Mouse (Mus musculus) CD4-positive helper T cell, adult 2 months (primary cell): ENCODE measurements around the gene Gm14151.
A peak's percentile ranks its signal among the peaks of the same experiment; 100 is the strongest.
"Not testable (repeated sequence)": the region's sequence is repeated elsewhere in the genome, so short reads cannot be mapped to it uniquely, and the experiment has no call there.

Experiments used
- DNase-seq: peaks from one replicate; pipeline ENCODE4 v3.0.0-alpha.2; 2012; ENCODE audit warnings: low read depth, missing footprints, low spot score

Gm14151 gene

DNA sequence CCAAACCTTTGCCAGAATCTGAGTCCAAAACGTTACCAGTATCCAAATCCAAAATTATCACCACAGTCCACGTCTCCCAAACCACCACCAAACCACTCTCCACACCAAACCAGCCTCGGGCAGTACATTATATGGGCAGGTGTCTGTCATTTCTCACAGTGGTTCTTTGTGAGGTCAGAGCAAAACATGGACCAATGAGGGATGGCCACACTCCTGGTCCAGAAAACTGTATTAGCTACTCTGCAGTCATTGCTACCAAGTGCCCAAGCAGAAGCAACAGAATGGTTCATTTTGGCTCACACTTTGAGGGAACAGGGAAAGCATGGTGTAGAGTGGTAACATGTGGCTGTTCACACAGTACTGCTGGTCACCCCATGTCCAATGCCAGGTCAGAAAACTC is at the start of gene Gm14151:
Gene Gm14151 (minus strand): TSS at position 101 of the 400 bp plus-strand sequence.
- not testable (repeated sequence) for DNase-seq

DNA sequence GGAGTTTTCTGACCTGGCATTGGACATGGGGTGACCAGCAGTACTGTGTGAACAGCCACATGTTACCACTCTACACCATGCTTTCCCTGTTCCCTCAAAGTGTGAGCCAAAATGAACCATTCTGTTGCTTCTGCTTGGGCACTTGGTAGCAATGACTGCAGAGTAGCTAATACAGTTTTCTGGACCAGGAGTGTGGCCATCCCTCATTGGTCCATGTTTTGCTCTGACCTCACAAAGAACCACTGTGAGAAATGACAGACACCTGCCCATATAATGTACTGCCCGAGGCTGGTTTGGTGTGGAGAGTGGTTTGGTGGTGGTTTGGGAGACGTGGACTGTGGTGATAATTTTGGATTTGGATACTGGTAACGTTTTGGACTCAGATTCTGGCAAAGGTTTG is 5.8 kb upstream of the Gm14151 start, which contains the start of gene Gm14147:
Gene Gm14147 (plus strand): TSS at position 301 of the 400 bp plus-strand sequence.
- not testable (repeated sequence) for DNase-seq

DNA sequence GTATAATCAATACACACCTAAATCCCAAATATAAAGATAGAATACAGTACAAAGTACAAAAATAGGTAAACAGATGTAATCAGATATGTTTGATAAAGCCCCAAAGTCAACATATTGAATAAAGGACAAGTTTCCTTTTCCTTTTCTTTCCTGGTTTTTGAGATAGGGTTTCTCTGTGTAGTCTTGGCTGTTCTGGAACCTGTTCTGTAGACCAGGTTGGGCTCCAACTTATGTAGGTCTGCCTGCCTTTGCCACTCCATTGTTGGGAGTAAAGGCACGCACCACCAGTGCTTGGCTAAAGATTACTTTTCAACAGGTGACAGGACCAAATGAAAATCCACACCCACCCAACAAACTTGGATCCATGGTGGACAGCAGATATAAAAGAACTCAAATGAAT is 35.5 kb downstream of the Gm14151 start:
- no peak for DNase-seq

DNA sequence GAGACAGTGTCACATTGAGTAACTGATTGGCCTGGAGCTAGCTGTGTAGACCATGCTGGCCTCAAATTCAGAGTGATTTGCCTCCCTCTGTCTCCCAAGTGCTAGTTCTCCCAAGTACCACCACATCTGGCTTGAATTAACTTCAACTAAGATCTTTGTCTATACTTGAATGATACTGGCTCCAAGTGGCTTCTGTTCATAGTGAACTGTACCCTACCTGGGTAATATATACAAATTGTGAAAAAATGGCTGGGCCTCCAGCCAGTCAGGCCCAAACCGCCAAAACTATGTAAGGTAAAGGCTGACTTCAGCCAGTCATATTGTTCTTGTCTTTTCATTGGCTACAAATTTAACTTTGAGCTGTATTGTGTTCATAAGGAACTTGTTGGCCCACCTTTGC is 51.7 kb downstream of the Gm14151 start:
- DNase-seq, result no peak

DNA sequence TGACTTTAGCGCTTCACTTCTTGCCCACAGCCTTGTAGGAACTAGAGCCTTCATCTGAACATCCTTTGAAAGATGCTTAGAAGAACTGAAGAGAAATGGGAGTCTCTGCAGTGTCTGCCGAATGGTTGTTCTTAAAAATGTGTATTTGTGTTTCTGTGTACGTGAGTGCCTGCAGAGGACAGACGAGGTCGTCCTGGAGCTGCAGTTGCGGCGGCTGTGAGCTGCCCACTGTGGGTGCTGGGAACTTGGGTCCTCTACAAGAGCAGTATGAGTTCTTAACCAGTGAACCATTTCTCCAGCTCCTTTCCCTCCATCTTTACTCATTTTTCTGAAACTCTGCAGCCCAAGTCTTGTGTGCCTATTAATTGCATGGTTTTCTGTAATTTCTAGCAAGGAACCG is 52.4 kb downstream of the Gm14151 start:
- DNase-seq, result no peak

DNA sequence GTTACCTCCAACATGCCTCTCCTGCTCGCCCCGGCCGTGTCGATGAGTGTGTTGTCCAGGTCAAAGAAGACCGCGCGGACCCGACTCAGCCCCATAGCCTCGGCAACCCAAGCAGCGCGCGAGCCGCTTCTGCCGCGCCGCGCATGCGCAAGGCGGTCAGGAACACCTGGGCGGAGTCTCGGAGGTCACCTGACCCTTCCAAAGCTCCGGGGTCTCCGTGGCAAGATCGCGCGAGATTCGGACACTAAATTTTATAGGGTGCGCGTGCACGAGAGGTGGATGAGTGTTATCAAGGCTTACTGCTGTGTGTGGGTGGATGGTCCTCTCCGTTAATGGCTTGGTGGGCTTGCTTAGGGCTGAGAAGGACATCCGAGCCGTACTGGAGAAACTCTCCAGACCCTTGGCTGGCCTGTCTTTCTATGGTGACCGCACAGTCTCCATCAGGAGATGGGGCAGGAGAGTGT is 52.9 kb downstream of the Gm14151 start, which contains the start of the genes Ninl and Nanp:
Gene Ninl (minus strand): TSS at position 151 of the 464 bp plus-strand sequence.
Gene Nanp (minus strand): TSS at position 167 of the 464 bp plus-strand sequence.
- peak; percentile 92 for DNase-seq

DNA sequence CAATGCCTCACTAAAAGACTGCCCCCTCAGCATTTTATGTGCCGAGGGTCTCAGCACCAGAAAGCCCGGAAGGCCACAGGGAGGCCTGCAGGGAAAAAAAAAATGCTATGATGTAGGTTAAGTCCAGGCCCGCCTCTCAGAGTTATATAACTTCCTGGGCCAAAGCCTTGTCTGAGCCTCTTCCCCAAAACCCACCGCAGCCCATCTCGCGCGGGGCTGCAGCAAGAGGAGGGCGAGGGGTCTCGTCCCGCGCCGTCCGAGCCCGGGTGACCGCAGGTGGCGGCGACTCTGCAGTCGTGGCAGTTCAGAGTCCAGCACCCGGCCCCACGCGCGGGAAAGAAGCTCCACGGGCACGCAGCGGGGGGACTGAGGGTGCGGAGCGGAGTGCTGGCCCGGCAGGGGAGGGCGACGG is 53.3 kb downstream of the Gm14151 start:
- peak; percentile 65 for DNase-seq

DNA sequence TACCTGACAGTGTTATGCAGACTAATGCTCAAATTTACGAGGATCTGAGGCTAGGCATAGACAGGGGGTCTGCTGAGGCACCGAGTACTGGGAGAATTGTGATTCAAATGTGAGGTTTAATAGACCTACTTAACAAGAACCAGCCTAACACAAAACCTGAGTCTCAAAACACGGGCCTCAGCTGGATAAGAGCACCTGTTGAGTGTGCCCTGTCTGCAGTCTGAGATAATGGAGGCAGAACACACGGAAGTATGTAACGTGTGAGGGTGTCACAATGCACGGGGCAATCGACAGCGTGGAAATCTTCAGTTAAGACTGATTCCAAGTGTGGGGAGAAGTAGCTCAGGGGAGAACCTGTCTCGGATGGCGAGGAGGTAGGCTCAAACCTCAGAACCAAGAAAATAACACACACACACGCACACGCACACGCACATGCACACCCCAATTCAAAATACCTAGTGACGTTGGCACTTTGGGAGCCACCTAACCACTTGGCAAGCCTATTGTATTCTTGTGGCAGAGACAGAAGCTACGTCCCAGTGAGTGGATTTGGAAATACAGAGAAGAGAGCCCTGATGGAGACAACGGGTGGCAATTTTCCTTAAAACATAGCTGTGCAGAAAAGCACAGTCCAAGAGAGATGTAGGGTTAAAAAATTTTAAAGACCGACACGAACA is 54.1 kb downstream of the Gm14151 start:
- DNase-seq, result peak; percentile 35

DNA sequence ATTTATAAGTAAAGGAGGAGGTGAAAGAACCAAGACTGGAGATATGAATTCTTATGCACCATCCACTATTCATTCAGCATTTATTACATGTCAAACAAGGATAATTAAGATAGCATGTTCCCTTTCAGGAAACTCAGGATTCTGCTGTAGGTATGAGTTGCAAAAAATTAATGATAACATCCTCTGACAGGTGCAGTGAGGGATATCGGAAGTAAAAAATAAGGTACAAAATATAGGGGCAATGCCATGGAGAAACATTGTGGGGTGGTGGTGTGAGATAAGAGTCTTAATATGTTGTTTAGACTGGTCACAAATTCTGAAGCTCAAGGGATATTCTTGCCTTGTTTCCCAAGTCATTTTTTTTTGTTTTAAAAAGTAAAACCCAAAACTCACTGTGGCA is 54.9 kb downstream of the Gm14151 start:
- DNase-seq, result no peak
